In the genomic region with DNA sequence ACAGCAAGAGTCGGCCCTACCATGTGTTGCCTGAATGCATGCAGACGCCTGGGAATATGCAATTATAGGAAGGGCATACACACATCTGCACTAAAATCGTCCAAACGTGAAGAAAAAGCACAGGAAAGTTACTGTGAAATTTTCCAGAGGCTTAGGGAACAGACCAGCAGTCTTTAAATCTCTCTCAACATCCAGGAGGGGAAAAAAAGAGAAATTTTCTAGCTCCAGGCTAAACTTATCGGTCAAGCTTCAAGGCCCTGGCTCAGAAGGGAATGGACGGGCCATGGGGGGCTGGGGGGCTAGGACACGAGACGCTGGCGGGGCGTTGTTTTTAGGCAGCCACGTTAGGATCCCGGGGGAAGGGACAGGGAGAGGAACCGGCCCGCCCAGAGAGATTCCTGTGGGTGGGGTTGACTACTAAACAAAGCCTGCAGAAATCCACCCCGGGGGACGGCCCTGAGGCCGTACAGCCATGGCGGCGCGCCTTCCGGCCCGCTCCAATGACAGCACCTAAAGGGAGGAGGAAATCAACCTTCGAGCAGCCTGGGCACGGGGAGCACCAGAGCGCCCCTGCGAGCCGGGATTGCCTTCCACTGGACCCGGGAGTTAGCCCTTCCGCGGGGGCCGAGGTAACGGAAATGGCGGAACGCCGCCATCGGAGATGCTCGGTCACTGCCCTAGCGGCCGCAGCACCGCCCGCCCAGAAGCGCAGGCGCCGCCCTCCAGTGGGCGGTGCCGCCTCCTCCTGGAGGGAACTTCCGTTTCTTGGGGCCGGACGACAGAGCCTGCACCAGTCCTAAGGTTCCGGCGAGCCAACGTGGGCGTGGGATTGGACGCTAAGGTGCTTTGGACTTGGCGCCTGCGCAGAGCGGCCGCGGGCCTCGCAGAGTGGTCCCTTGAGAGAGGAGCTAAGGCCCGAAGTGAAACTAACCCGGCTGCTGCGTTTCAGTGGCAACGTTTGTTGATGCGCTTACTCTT, we compare ENCODE assay signal across 8 mouse cellular contexts. TPM values are rescaled to one million over a fixed set of nuclear protein-coding genes. Genes with fewer than 3 reads are reported as not detected.
DNase-seq lines count a peak whose midpoint lies in the region; ATAC-seq and TF ChIP-seq lines count a peak whose summit lies in the region.

No protein-coding gene starts in this region.

- H3K27me3 ChIP-seq in ES-Bruce4 (ENCODE audit: control insufficient read depth, insufficient read depth, low read length, poor library complexity, severe bottlenecking) = no peaks in the 10 kb centered on the region
- no peaks in the 10 kb centered on the region for H3K27me3 ChIP-seq in forebrain, embryonic 13.5 days
- 0 out of 2 replicates have a peak, but pooled peaks cover 4% of the 10 kb centered on the region for H3K27me3 ChIP-seq in neural tube, embryonic 15.5 days (replicated peaks)

- TF ChIP-seq POLR2A in ES-Bruce4 (IDR thresholded peaks at IDR 0.05; ENCODE audit: insufficient read depth, low read length) = peak; percentile 43

- no peak for TF ChIP-seq EP300 in ES-Bruce4 (IDR thresholded peaks at IDR 0.05; ENCODE audit: insufficient read depth, low read depth, low read length)

- peak overlapping the region; percentile 88 for H3K27ac ChIP-seq in ES-Bruce4 (ENCODE audit: insufficient read depth, low read length)
- peak overlapping the region; percentile 96 for H3K27ac ChIP-seq in forebrain, embryonic 13.5 days
- H3K27ac ChIP-seq in neural tube, embryonic 15.5 days (replicated peaks) = peak overlapping the region; percentile 98

- H3K4me2 ChIP-seq in forebrain, embryonic 13.5 days = peak overlapping the region; percentile 54
- H3K4me2 ChIP-seq in neural tube, embryonic 15.5 days = peak overlapping the region; percentile 51

- intact Hi-C loops in heart, postnatal 14 days (cut with DNase I) = loop anchor here (5.0 to 10.0 kb wide), 2 partner anchors 68 to 865 kb away; a partner anchor contains a TSS

- peak; percentile 93 for DNase-seq in heart, postnatal 14 days
- DNase-seq in layer of hippocampus, adult 11-12 months (ENCODE audit: low spot score) = peak; percentile 90
- peak; percentile 95 to 96 for DNase-seq in lung, adult 18-20 months
- peak; percentile 94 for DNase-seq in testis, postnatal 14 days (ENCODE audit: low spot score)

- 14% methylated on average over 52 of the region's 65 CpGs for WGBS in forebrain, embryonic 13.5 days
- WGBS in neural tube, embryonic 15.5 days = 23% methylated on average over 59 of the region's 65 CpGs

- peak overlapping the region; percentile 90 for H3K4me3 ChIP-seq in ES-Bruce4 (ENCODE audit: low read depth, low read length)
- H3K4me3 ChIP-seq in forebrain, embryonic 13.5 days = peak overlapping the region; percentile 52
- H3K4me3 ChIP-seq in neural tube, embryonic 15.5 days (replicated peaks) = peak overlapping the region; percentile 54

- H3K9ac ChIP-seq in ES-Bruce4 (ENCODE audit: low read depth, poor library complexity, severe bottlenecking) = peak overlapping the region; percentile 78
- H3K9ac ChIP-seq in forebrain, embryonic 13.5 days = peak overlapping the region; percentile 78
- peak overlapping the region; percentile 67 for H3K9ac ChIP-seq in neural tube, embryonic 15.5 days (replicated peaks)

- ATAC-seq in cerebellum, adult (ENCODE audit: insufficient number of reproducible peaks, low FRiP score, low TSS enrichment) = peak; percentile 99
- peak; percentile 98 for ATAC-seq in forebrain, embryonic 13.5 days
- peak; percentile 99 for ATAC-seq in neural tube, embryonic 15.5 days (ENCODE audit: low FRiP score)

- no peak for TF ChIP-seq CTCF in ES-Bruce4 (IDR thresholded peaks at IDR 0.05; ENCODE audit: low read depth, low read length)

- H3K36me3 ChIP-seq in ES-Bruce4 (ENCODE audit: control insufficient read depth, insufficient read depth, low read length, poor library complexity, severe bottlenecking) = no peaks in the 10 kb centered on the region
- H3K36me3 ChIP-seq in forebrain, embryonic 13.5 days (ENCODE audit: poor library complexity, severe bottlenecking) = 0 out of 2 replicates have a peak, but pooled peaks cover 3% of the 10 kb centered on the region
- no peaks in the 10 kb centered on the region for H3K36me3 ChIP-seq in neural tube, embryonic 15.5 days

- H3K4me1 ChIP-seq in ES-Bruce4 (ENCODE audit: control insufficient read depth, insufficient read depth, low read length) = peaks cover 2% of the 10 kb centered on the region
- peaks cover 6% of the 10 kb centered on the region; the same call in 1 of the 2 replicates for H3K4me1 ChIP-seq in forebrain, embryonic 13.5 days
- no peaks in the 10 kb centered on the region; the same call in 1 of the 2 replicates for H3K4me1 ChIP-seq in neural tube, embryonic 15.5 days

- H3K9me3 ChIP-seq in ES-Bruce4 (replicated peaks; ENCODE audit: control insufficient read depth, insufficient read depth, low read length, poor library complexity, severe bottlenecking) = no peaks in the 10 kb centered on the region
- H3K9me3 ChIP-seq in forebrain, embryonic 13.5 days (replicated peaks) = no peaks in the 10 kb centered on the region
- no peaks in the 10 kb centered on the region for H3K9me3 ChIP-seq in neural tube, embryonic 15.5 days (replicated peaks)

RNA-seq across cellular contexts. Expression of a gene that starts 8.3 kb away (rescaled TPM):
- 9.9 and 10.5 TPM in 2 replicates for polyA plus RNA-seq in ES-Bruce4 (2011; ENCODE audit: insufficient read depth, insufficient read length, low read depth, missing spikeins)
- polyA plus RNA-seq in forebrain, embryonic 13.5 days (2015; fragmentation: Nextera tagmentation; extraction: Ambion mirVana) = 9.6 and 10.7 TPM in 2 replicates
- total RNA-seq in heart, postnatal 14 days (2021) = 1 to 10 TPM; 2.7 to 2.8 TPM
- 4.0 and 4.9 TPM in 2 replicates for polyA plus RNA-seq in neural tube, embryonic 15.5 days (2015; fragmentation: Nextera tagmentation; extraction: Ambion mirVana)

RNA-seq across cellular contexts. Expression of a gene that starts 30.4 kb away (rescaled TPM):
- 74.9 and 75.8 TPM in 2 replicates for polyA plus RNA-seq in ES-Bruce4 (2011; ENCODE audit: insufficient read depth, insufficient read length, low read depth, missing spikeins)
- 46.1 and 51.5 TPM in 2 replicates for polyA plus RNA-seq in forebrain, embryonic 13.5 days (2015; fragmentation: Nextera tagmentation; extraction: Ambion mirVana)
- total RNA-seq in heart, postnatal 14 days (2021) = 10 to 100 TPM; 21.1 to 26.0 TPM
- 51.6 and 52.7 TPM in 2 replicates for polyA plus RNA-seq in neural tube, embryonic 15.5 days (2015; fragmentation: Nextera tagmentation; extraction: Ambion mirVana)

Comparison
In these comparisons a context has a peak if more than half of its experiments do, and no peak if none do; other contexts are left out.
1. Peak in every context shown above with its lines: DNase-seq, ATAC-seq, H3K4me3 ChIP-seq and H3K27ac ChIP-seq.